Mouse (Mus musculus): ENCODE data around the gene Pla2g4e.

DNA sequence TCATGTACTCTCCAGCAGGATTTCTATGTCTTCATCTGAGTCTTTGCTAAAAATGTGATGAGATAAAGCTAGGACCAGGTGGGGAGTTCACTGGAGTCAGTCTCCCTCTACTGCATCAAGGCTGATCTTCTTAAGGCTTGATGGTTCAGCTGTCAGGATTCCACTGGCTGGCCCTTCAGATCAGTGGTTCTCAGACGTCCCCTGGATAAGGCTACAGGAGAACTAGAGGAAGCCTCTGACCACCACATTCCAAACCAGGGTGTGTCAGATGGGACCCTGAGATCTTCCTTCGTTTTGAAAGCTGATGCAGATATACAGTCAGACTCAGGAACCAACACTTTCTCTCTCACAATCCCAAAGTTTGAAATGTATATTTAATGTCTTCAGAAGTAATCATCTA is 97.8 kb downstream of the Pla2g4e start:
- TF ChIP-seq CTCF (IDR thresholded peaks at IDR 0.05; ENCODE audit: low read depth) = no peak
- no peak for TF ChIP-seq EP300 (IDR thresholded peaks at IDR 0.05; ENCODE audit: low read depth)
